ENCODE assay signal across 8 mouse cellular contexts in genomic region chr2:173276409-173276808, GRCm38 (mm10). TPM values are rescaled to one million over a fixed set of nuclear protein-coding genes. Genes with fewer than 3 reads are reported as not detected.
A peak's percentile ranks its signal among the peaks of the same experiment; 100 is the strongest.
DNase-seq lines count a peak whose midpoint lies in the region; ATAC-seq and TF ChIP-seq lines count a peak whose summit lies in the region.

Gene Pmepa1, minus strand, starts transcription at chr2:173276533.

- peak within 1 kb of the TSS; percentile 98 for H3K9ac ChIP-seq in lung, embryonic 14.5 days

- peak within 1 kb of the TSS; percentile 94 for H3K27ac ChIP-seq in lung, embryonic 14.5 days (ENCODE audit: low read depth)

- no peaks in the 10 kb centered on the region for H3K27me3 ChIP-seq in lung, embryonic 14.5 days (ENCODE audit: insufficient read depth, low read length)

- ATAC-seq in hematopoietic stem cell, adult 5-6 weeks (replicated peaks in 1 of 2; ENCODE audit: insufficient read depth in 1 of 2, low FRiP score in 2 of 2, low TSS enrichment in 1 of 2, low read depth in 1 of 2, poor library complexity in 2 of 2, severe bottlenecking in 2 of 2): peak; percentile 51 to 81
- ATAC-seq in lung, embryonic 14.5 days (ENCODE audit: insufficient read depth): peak; percentile 95

- peak within 1 kb of the TSS; percentile 87 for H3K4me3 ChIP-seq in lung, embryonic 14.5 days (ENCODE audit: low read depth, low read length)

- WGBS in lung, embryonic 14.5 days: under 1% methylated on average over 34 of the region's 61 CpGs

- H3K4me2 ChIP-seq in lung, embryonic 14.5 days: peak within 1 kb of the TSS; percentile 88

- H3K4me1 ChIP-seq in lung, embryonic 14.5 days (ENCODE audit: insufficient read depth): peaks cover 11% of the 10 kb centered on the region

- no peak for TF ChIP-seq CTCF in lung, embryonic 14.5 days (IDR thresholded peaks at IDR 0.05; ENCODE audit: low read depth)

- no peaks in the 10 kb centered on the region for H3K9me3 ChIP-seq in lung, embryonic 14.5 days (ENCODE audit: low read depth, low read length)

- DNase-seq in ES-CJ7 (ENCODE audit: low read depth, low spot score): peak; percentile 73
- peak; percentile 59 for DNase-seq in cerebellum, adult 8-10 months
- peak; percentile 73 to 91 for DNase-seq in frontal cortex, adult 2 months (ENCODE audit: extremely low spot score in 1 of 2, low spot score in 1 of 2)
- DNase-seq in layer of hippocampus, adult 8-10 months (ENCODE audit: low spot score in 2 of 2): peak; percentile 77 to 87
- peak; percentile 98 for DNase-seq in lung, embryonic 14.5 days
- peak; percentile 90 for DNase-seq in ovary, adult 18-20 months (ENCODE audit: low spot score)
- peak; percentile 77 to 83 for DNase-seq in thymus, adult 18-20 months

- no peaks in the 10 kb centered on the region for H3K36me3 ChIP-seq in lung, embryonic 14.5 days (ENCODE audit: insufficient read depth)

RNA-seq across cellular contexts. Expression of gene Pmepa1, which starts in this region (rescaled TPM):
- 40.4 and 57.2 TPM in 2 replicates for polyA plus RNA-seq in frontal cortex, adult 2 months (2012; rRNA removed)
- total RNA-seq in hematopoietic stem cell, adult 5-6 weeks (2017): 0.40 TPM in 1 of 2 replicates, not detected in the other
- 10 to 100 TPM; 15.0 to 37.8 (median 25.3) TPM for total RNA-seq in layer of hippocampus, adult 8-10 months (2022)
- polyA plus RNA-seq in lung, embryonic 14.5 days (2014; fragmentation: Nextera tagmentation; extraction: Ambion mirVana): 8.9 and 9.0 TPM in 2 replicates

Comparison
In these comparisons a context has a peak if more than half of its experiments do, and no peak if none do; other contexts are left out.
1. Peak in every context shown above with its lines: DNase-seq, ATAC-seq, H3K4me3 ChIP-seq and H3K27ac ChIP-seq.
2. RNA of gene Pmepa1 (total RNA-seq): 15.0 to 37.8 TPM in layer of hippocampus, adult 8-10 months; 0.40 TPM in hematopoietic stem cell, adult 5-6 weeks; every median in the first group is over 10 times any median in the second.
3. Peak in ATAC-seq in hematopoietic stem cell, adult 5-6 weeks; RNA of the gene not detected or under 1 TPM.